Mouse (Mus musculus) erythroblast, embryonic 14.5 days (primary cell): ENCODE measurements around the gene Iffo1. TPM values are rescaled to one million over a fixed set of nuclear protein-coding genes. Genes with fewer than 3 reads are reported as not detected.

Experiments
- H3K27me3 ChIP-seq: 2 replicates; pipeline ENCODE4 v1.6.1; 2012; ENCODE audit warnings: inconsistent platforms; ENCODE audit not compliant: control insufficient read depth
- H3K36me3 ChIP-seq: 2 replicates; pipeline ENCODE4 v1.6.1; 2012; ENCODE audit warnings: mild to moderate bottlenecking, inconsistent platforms; ENCODE audit not compliant: control insufficient read depth
- H3K4me1 ChIP-seq: 2 replicates; pipeline ENCODE4 v1.6.1; 2012; ENCODE audit warnings: inconsistent platforms; ENCODE audit not compliant: control insufficient read depth
- H3K4me3 ChIP-seq: replicated peaks from 2 replicates; pipeline ENCODE3; 2012; ENCODE audit warnings: moderate library complexity, mild to moderate bottlenecking, inconsistent platforms
- H3K9me3 ChIP-seq: 2 replicates; pipeline ENCODE4 v1.6.1; 2012; ENCODE audit warnings: low read length, inconsistent platforms, mixed read lengths; ENCODE audit not compliant: control insufficient read depth
- GATA1 ChIP-seq: IDR thresholded peaks from 2 replicates; pipeline ENCODE4 v1.6.1; 2012; ENCODE audit warnings: low read length, inconsistent platforms, mixed read lengths
- TAL1 ChIP-seq: IDR thresholded peaks from 3 replicates; pipeline ENCODE4 v1.6.1; 2012; ENCODE audit warnings: low read length, inconsistent platforms, mixed read lengths
- polyA plus RNA-seq: library from polyadenylated mRNA; stranded (reverse); fragments of >175 nt; gene quantifications from 2 replicates; pipeline ENCODE4 v1.2.3, GENCODE M21; 2012

The Iffo1 gene
- polyA plus RNA-seq, 1 experiment, result 1.3 TPM

DNA sequence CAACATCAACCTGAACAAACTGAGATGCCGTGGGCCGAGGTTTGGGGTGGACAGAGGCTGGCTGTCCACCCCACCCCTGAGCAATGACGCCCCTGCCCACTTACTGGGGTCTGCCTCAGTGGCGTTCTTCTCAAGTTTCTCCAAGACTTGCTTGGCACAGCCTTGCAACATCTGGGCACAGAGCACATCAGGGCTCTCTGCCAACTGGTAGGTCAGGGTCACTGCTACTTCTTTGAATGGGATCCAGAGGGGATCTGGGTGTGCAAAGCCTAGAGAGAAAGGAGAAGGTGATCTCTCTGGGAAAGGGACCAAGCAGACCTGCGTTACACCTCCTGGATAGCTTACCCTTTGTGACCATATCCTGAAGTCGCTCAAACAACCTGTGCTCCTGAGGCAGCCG lies 28.2 kb downstream of the Iffo1 start:
- H3K4me1 ChIP-seq, result peaks cover 11% of the 10 kb centered on the region
- peaks cover 100% of the 10 kb centered on the region for H3K36me3 ChIP-seq
- H3K27me3 ChIP-seq, result no peaks in the 10 kb centered on the region; the same call in 1 of the 2 replicates
- no peaks in the 10 kb centered on the region for H3K9me3 ChIP-seq
- H3K4me3 ChIP-seq, result no peak overlapping the region
- no peak for TF ChIP-seq GATA1
- no peak for TF ChIP-seq TAL1

DNA sequence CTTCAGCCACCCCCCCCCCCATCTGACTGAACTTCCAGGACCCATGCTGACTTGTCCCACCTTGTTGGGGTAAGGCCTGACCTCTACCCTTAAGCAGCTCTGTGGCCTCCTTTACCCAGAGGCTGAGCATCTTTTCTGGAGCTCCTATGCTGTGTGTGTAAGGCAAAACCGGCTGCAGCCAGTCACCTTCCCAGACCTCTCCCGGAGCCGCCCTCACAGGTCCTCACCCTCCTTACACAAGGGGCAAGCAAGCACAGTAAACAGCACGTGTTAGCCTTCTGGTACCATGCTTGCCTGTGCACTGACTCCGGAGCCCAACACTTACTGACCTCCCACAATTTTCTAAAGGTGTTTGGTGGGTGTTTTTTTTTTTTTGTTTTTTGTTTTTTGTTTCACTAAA lies 30.4 kb downstream of the Iffo1 start:
- H3K4me3 ChIP-seq, result no peak overlapping the region
- no peaks in the 10 kb centered on the region for H3K9me3 ChIP-seq
- peaks cover 3% of the 10 kb centered on the region for H3K4me1 ChIP-seq
- TF ChIP-seq GATA1, result no peak
- TF ChIP-seq TAL1, result no peak
- H3K36me3 ChIP-seq, result peaks cover 100% of the 10 kb centered on the region
- no peaks in the 10 kb centered on the region; the same call in 1 of the 2 replicates for H3K27me3 ChIP-seq

DNA sequence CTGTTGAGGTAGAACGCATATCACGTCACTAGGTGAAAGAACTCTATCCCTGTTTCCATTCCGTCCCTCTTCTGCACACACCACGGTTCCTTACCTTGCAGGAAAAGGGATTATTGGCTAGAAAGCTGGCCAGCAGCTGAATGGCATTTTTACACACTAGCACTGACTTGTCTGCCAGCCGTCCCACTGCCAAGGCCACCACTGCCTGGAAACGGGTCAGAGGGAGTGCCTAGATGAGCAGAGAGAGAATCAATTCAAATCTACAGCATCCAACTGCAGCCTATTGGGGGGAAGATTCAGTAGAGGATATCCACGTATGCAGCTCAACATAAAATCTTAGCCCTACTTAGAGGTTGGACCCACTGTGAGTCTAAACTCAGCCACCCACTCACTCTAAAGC lies 34.6 kb downstream of the Iffo1 start:
- peaks cover 2% of the 10 kb centered on the region; the same call in 1 of the 2 replicates for H3K4me1 ChIP-seq
- H3K9me3 ChIP-seq, result no peaks in the 10 kb centered on the region
- no peaks in the 10 kb centered on the region; the same call in 1 of the 2 replicates for H3K27me3 ChIP-seq
- peaks cover 100% of the 10 kb centered on the region for H3K36me3 ChIP-seq
- H3K4me3 ChIP-seq, result no peak overlapping the region
- no peak for TF ChIP-seq TAL1
- no peak for TF ChIP-seq GATA1

DNA sequence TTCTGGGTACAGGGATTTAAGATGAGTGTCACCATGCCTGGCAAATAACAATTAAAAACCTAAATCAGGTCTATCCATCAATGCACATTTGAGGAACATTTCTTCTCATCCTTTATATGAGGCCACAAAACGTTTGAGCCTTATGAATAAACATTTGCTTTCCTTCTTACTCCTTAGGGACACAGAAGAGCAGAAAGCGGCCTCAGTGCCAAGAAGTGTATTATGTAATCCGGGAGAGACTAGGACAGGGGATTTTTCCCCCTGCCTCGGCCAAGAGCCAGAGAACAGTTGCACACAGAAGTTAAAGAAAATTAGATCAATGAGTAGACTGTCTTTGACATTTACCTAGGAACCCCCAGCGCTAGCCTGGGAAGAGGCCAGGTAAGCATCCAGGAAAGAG lies 37.1 kb downstream of the Iffo1 start:
- H3K27me3 ChIP-seq, result no peaks in the 10 kb centered on the region; the same call in 1 of the 2 replicates
- TF ChIP-seq TAL1, result no peak
- no peak for TF ChIP-seq GATA1
- peaks cover 100% of the 10 kb centered on the region for H3K36me3 ChIP-seq

DNA sequence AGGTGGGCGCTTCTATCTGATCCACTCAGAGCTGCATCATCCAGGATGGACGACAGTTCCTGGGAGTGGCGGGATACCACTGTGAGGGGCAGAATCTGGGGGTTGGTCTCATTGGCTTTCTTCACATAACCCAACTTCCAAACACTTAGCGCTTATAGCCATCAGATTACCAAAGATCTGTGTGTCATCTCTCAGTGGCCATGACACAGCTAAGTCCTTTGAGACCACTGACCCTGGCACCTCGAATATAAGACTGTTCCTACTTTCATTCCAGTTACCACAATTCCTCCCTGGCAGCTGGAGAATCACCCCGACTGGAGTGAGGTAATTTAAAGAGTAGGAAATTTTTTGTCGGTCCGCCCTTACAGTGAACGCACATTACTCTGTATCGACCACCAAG lies 41.2 kb downstream of the Iffo1 start:
- Histone ChIP-seq H3K36me3 (peaks cover 91% of the 10 kb centered on the region), H3K27me3 (no peaks in the 10 kb centered on the region; the same call in 1 of the 2 replicates), H3K4me1 (peaks cover 33% of the 10 kb centered on the region), H3K4me3 (no peak overlapping the region), H3K9me3 (no peaks in the 10 kb centered on the region)
- TF ChIP-seq GATA1 (no peak), TAL1 (no peak)

More for the DNA sequence above, 37.1 kb downstream of the Iffo1 start:
- H3K4me3 ChIP-seq, result no peak overlapping the region
- no peaks in the 10 kb centered on the region for H3K9me3 ChIP-seq
- H3K4me1 ChIP-seq, result peaks cover 6% of the 10 kb centered on the region

DNA sequence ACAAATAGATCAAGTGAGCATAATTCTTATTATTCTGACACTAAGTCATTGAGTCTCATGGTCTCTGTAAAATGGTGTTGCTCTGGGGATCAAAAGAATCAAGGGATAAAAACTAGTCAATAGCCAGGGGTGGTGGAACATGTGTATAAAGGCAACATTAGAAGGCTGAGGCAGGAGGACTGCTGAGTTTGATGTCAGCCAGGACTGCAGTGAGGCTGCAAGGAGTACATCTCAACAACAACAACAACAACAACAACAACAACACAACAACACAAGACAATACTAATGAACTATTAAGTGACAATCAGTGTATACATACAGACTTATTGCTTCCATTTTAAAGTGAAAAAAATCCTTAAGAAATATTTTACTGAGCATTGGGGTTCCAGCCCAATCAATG lies 45.8 kb downstream of the Iffo1 start:
- H3K4me1 ChIP-seq, result peaks cover 44% of the 10 kb centered on the region
- H3K9me3 ChIP-seq, result no peaks in the 10 kb centered on the region
- peak overlapping the region; percentile 70 for H3K4me3 ChIP-seq
- no peak for TF ChIP-seq TAL1
- no peak for TF ChIP-seq GATA1
- no peaks in the 10 kb centered on the region for H3K27me3 ChIP-seq
- peaks cover 74% of the 10 kb centered on the region for H3K36me3 ChIP-seq

DNA sequence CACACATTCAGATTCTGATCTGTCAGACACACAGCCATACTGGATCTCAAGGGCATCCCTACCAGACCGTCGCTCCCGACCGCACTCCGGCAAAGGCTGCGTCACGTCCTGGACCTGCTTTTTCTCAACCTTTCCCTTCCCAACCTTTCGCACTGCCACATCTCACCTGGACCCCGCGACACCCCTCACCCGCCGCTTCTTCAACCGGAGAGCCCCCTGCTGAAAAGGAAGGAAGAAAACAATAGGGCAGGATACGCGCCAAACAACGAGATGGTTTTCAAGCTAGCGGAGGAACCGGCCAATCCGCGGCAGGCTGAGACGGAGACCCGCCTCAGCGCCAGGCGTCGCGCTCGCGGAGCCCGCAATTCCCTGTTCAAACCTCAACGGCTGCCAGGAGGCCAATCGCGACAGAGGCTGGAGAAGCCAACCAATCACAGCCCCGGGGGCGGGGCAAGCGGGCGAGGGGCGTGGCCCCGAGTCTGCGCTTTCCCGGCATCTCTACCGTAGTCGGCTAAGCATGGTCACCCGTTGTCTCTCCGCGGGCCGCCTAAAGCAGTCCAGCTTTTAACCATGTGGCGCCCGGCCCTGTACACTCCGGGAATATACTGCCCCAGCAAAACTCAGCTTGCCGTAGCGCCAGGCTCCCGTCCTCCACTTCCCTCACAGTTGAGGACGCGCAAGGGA lies 46.4 kb downstream of the Iffo1 start, which contains the start of the genes Ncapd2 and Mrpl51:
TSS of gene Ncapd2 (minus strand) at position 370 of the 684 bp plus-strand sequence.
TSS of gene Mrpl51 (plus strand) at position 470 of the 684 bp plus-strand sequence.
- no peaks in the 10 kb centered on the region for H3K27me3 ChIP-seq
- peak within 1 kb of the TSS; percentile 70 for H3K4me3 ChIP-seq
- H3K4me1 ChIP-seq, result peaks cover 44% of the 10 kb centered on the region
- peaks cover 73% of the 10 kb centered on the region for H3K36me3 ChIP-seq
- no peaks in the 10 kb centered on the region for H3K9me3 ChIP-seq
- TF ChIP-seq TAL1 (no peak), GATA1 (no peak)

DNA sequence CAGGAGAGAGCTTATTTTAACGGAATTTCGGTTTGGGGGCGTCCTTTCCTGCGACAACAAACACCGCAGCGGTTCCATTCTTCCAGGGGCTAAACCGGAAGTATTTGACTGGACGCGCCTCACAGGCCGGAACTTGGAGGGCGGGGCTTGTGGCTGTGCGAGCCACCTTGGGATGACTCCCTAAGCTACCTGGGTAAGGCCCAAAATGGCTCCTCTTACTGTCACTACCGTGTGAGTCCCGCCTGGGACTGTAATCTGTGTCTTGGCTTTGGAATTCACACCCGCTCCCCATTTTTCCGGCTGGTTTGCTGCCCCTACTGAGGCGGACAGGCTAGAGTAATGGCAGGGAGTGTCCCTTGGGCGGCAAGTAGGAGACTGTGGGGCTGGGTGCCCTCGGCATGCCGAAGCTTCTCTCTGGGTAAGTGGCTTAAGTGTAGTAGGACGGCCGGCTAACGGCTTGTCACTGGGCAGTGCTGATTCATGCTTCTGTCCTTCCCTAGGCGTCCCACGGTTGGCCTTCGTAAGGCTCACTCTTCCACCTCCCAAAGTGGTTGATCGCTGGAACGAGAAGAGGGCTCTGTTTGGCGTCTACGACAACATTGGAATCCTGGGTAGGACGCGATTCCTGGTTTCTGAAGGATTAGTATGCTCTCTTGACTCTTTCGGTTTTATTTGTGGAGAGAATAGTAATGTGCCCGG lies 47.1 kb downstream of the Iffo1 start:
- no peaks in the 10 kb centered on the region for H3K27me3 ChIP-seq
- peak overlapping the region; percentile 70 for H3K4me3 ChIP-seq
- no peaks in the 10 kb centered on the region for H3K9me3 ChIP-seq
- peaks cover 42% of the 10 kb centered on the region for H3K4me1 ChIP-seq
- H3K36me3 ChIP-seq, result peaks cover 69% of the 10 kb centered on the region
- TF ChIP-seq TAL1, result no peak
- TF ChIP-seq GATA1, result no peak

DNA sequence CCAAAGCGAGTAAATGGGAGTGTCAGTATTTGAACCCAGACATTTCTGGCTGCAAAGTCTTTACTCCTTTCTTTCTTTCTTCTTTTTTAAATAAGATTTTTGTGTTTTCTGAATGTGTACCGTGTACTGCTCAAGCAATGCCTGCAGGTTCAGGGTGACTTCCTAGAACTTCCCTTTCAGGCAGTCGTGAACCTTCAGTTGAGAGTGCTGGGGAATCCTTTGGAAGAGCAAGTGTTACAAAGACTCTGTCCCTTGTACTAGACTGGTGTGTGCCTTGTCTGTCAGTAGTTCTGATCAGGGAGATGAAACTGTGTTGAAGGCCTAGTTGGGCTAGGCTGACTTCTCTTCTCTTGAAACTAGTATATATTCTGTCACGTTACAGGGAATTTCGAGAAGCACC lies 47.8 kb downstream of the Iffo1 start:
- no peaks in the 10 kb centered on the region for H3K27me3 ChIP-seq
- H3K4me1 ChIP-seq, result peaks cover 36% of the 10 kb centered on the region
- H3K4me3 ChIP-seq, result peak overlapping the region; percentile 70
- no peak for TF ChIP-seq GATA1
- no peak for TF ChIP-seq TAL1
- peaks cover 64% of the 10 kb centered on the region for H3K36me3 ChIP-seq
- no peaks in the 10 kb centered on the region for H3K9me3 ChIP-seq
